Mouse (Mus musculus) limb, embryonic 15.5 days (tissue): ENCODE measurements around the gene Ccdc89. TPM values are rescaled to one million over a fixed set of nuclear protein-coding genes. Genes with fewer than 3 reads are reported as not detected.
A peak's percentile ranks its signal among the peaks of the same experiment; 100 is the strongest.

ENCODE experiments used
- ATAC-seq: fragments of 200-750 bp; cut with Nextera tagmentation; 2 replicates; pipeline ENCODE4 v1.8.0; 2017; ENCODE audit warnings: low read depth, moderate TSS enrichment; ENCODE audit not compliant: insufficient number of reproducible peaks, low FRiP score, low TSS enrichment
- H3K27ac ChIP-seq: fragments of 300-500 bp; sonication (generic); 2 replicates; pipeline ENCODE4 v1.5.1; 2015; ENCODE audit warnings: moderate library complexity, mild to moderate bottlenecking, inconsistent platforms
- H3K27me3 ChIP-seq: fragments of 300-500 bp; sonication (generic); 2 replicates; pipeline ENCODE4 v1.6.1; 2015; ENCODE audit warnings: inconsistent platforms
- H3K36me3 ChIP-seq: fragments of 300-500 bp; sonication (generic); 2 replicates; pipeline ENCODE4 v1.6.1; 2015; ENCODE audit warnings: inconsistent platforms
- H3K4me1 ChIP-seq: fragments of 300-500 bp; sonication (generic); 2 replicates; pipeline ENCODE4 v1.6.1; 2015; ENCODE audit warnings: inconsistent platforms
- H3K4me2 ChIP-seq: fragments of 300-500 bp; sonication (generic); 2 replicates; pipeline ENCODE4 v1.6.1; 2015; ENCODE audit warnings: mild to moderate bottlenecking, inconsistent platforms
- H3K4me3 ChIP-seq: fragments of 300-500 bp; sonication (generic); 2 replicates; pipeline ENCODE4 v1.5.1; 2015; ENCODE audit warnings: mild to moderate bottlenecking, inconsistent platforms
- H3K9ac ChIP-seq: fragments of 300-500 bp; sonication (generic); 2 replicates; pipeline ENCODE4 v1.6.1; 2015; ENCODE audit warnings: inconsistent platforms
- H3K9me3 ChIP-seq: fragments of 300-500 bp; sonication (generic); 2 replicates; pipeline ENCODE4 v1.6.1; 2016; ENCODE audit warnings: inconsistent platforms
- WGBS: fragments of 180-500 bp; shearing (Covaris S2); methylation state at CpG from one replicate; pipeline ENCODE4 v1.1.7; 2015; 5-methylcytosine and 5-hydroxymethylcytosine counted together
- polyA plus RNA-seq: library from polyadenylated mRNA; unstranded; fragments of >200 nt; fragmentation: Nextera tagmentation; extraction: Ambion mirVana; gene quantifications from 2 replicates; pipeline ENCODE4 v1.2.1, GENCODE M21; 2015

Ccdc89 gene
- polyA plus RNA-seq, 1 experiment from 2014 or later, result 0.69 TPM

- peak within 1 kb of the TSS; percentile 68 for H3K4me3 ChIP-seq
- no peaks in the 10 kb centered on the region; the same call in 1 of the 2 replicates for H3K27me3 ChIP-seq
- H3K27ac ChIP-seq, result peak within 1 kb of the TSS; percentile 82
- no peaks in the 10 kb centered on the region for H3K9me3 ChIP-seq
- ATAC-seq, result no peak
- WGBS, result 1% methylated on average over 32 of the region's 32 CpGs
- peak within 1 kb of the TSS; percentile 96 for H3K4me2 ChIP-seq
- no peaks in the 10 kb centered on the region for H3K36me3 ChIP-seq
- H3K9ac ChIP-seq, result peak within 1 kb of the TSS; percentile 56
- H3K4me1 ChIP-seq, result 0 out of 2 replicates have a peak, but pooled peaks cover 12% of the 10 kb centered on the region
Observed at GRCm38 (mm10) chr7:90476313-90477245, 50.2 kb downstream of the Ccdc89 start, which contains the start of gene Dlg2. Gene Dlg2, plus strand, starts transcription at chr7:90476672.

Other genes with a start within 250 kb of the Ccdc89 start
- gene Ccdc83, start 160.8 kb upstream of the Ccdc89 start, polyA plus RNA-seq, result not detected in 2 replicates
- gene Sytl2, start 124.3 kb upstream of the Ccdc89 start, polyA plus RNA-seq, result 15.0 and 19.8 TPM in 2 replicates
- gene Crebzf, start 16.2 kb downstream of the Ccdc89 start, polyA plus RNA-seq, result 18.7 and 31.9 TPM in 2 replicates
- gene Tmem126a, start 30.7 kb downstream of the Ccdc89 start, polyA plus RNA-seq, result 80.0 and 87.4 TPM in 2 replicates
- 34.1 and 35.1 TPM in 2 replicates for gene Tmem126b, start 49.4 kb downstream of the Ccdc89 start, polyA plus RNA-seq
- 7.6 TPM in 2 replicates for gene Dlg2, start 50.1 kb downstream of the Ccdc89 start, polyA plus RNA-seq